Mouse (Mus musculus) cerebellum, adult 8-10 months (tissue): ENCODE measurements around the gene Uqcrc2.

ENCODE experiments used
- DNase-seq: peaks from one replicate; pipeline ENCODE4 v3.0.0; 2022

Gene Uqcrc2

GRCm38 (mm10) chr7:120693831-120694375 is 58.9 kb downstream of the Uqcrc2 start:
- DNase-seq, result no peak

GRCm38 (mm10) chr7:120695196-120695595 is 60.2 kb downstream of the Uqcrc2 start:
- DNase-seq, result no peak

- DNase-seq, result no peak
Measured at GRCm38 (mm10) chr7:120695641-120696040, 60.7 kb downstream of the Uqcrc2 start.

- no peak for DNase-seq
Measured at GRCm38 (mm10) chr7:120696331-120696730, 61.4 kb downstream of the Uqcrc2 start.

GRCm38 (mm10) chr7:120699586-120699985 is 64.6 kb downstream of the Uqcrc2 start:
- no peak for DNase-seq

- no peak for DNase-seq
Measured at GRCm38 (mm10) chr7:120703888-120704287, 68.9 kb downstream of the Uqcrc2 start.
